Mouse (Mus musculus): Measurements from ENCODE around the gene Zfp94. TPM values are rescaled to one million over a fixed set of nuclear protein-coding genes. Genes with fewer than 3 reads are reported as not detected.
A peak's percentile ranks its signal among the peaks of the same experiment; 100 is the strongest.

The Zfp94 gene
- polyA plus RNA-seq, 1 experiment from 2014 or later: 13.7 TPM

GRCm38 (mm10) chr7:24298973-24299708 lies 17.3 kb downstream of the Zfp94 start:
- WGBS: under 1% methylated on average over 45 of the region's 47 CpGs

DNA sequence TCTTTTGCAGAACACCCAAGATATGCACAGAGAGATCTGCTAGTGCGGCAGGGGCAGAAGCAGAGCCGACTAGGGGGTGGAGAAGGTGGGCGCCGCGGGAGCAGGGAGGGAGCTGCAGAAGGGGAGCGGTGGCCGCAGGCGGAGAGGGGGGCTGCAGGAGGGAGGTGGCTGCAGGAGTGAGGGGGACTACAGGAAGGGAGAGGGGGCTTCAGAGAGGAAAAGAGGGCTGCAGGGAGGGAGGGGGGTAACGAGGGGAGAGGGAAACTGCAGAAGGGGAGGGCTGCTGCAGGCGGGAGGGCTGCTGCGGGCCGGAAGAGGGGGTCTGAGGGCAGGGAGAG lies 17.9 kb downstream of the Zfp94 start:
- Histone ChIP-seq H3K27me3 (ENCODE audit: low read depth, poor library complexity, severe bottlenecking) (no peaks in the 10 kb centered on the region), H3K9me3 (replicated peaks) (no peaks in the 10 kb centered on the region), H3K4me3 (peak overlapping the region; percentile 76), H3K27ac (replicated peaks) (peak overlapping the region; percentile 91), H3K36me3 (peaks cover 65% of the 10 kb centered on the region), H3K4me1 (peaks cover 27% of the 10 kb centered on the region)
- 1% methylated on average over 12 of the region's 12 CpGs for WGBS
- no peak for DNase-seq (ENCODE audit: low spot score)

More at GRCm38 (mm10) chr7:24298973-24299708, 17.3 kb downstream of the Zfp94 start:
- Histone ChIP-seq H3K36me3 (peaks cover 63% of the 10 kb centered on the region), H3K9me3 (replicated peaks) (no peaks in the 10 kb centered on the region), H3K27me3 (ENCODE audit: low read depth, poor library complexity, severe bottlenecking) (no peaks in the 10 kb centered on the region), H3K27ac (replicated peaks) (peak overlapping the region; percentile 91), H3K4me1 (peaks cover 27% of the 10 kb centered on the region), H3K4me3 (peak overlapping the region; percentile 76)
- DNase-seq (ENCODE audit: low spot score): peak; percentile 83

DNA sequence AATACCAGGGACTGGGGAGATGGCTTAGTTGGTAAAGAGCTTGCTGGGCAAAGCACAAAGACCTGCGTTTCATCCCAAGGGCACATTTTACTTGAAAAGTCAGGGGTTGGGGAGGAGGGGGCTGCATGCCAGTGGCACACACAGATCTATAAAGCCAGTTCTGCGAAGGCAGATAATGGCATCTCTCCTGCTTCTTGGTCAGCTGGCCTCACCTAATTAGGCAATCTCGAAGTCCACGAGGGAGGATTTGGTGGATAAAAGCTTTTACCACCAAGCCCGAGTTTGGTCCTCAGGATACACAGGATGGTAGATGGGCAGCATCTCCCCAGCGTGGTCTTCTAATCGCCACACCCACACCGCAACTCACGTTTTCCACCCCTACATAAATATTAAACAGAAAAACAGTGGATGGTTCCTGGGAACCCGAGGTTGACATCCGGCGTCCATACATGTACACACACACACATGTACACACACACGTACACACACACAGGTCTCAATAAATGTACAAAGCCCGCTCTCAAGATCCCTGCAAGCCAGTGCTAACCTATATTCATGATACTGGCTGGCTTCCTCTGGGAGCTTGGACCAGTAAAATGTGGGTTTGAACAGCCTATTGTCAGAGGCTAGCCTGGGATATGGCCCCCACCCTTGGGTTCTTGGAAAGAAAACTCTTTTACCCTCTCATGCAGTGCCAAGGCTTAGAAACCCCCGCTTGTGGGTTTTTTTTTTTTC lies 18.9 kb downstream of the Zfp94 start:
- peaks cover 65% of the 10 kb centered on the region for H3K36me3 ChIP-seq
- H3K4me3 ChIP-seq: peak overlapping the region; percentile 76; the same call in 1 of the 2 replicates
- H3K9me3 ChIP-seq (replicated peaks): no peaks in the 10 kb centered on the region
- peaks cover 27% of the 10 kb centered on the region for H3K4me1 ChIP-seq
- H3K27ac ChIP-seq (replicated peaks): no peak overlapping the region
- no peaks in the 10 kb centered on the region for H3K27me3 ChIP-seq (ENCODE audit: low read depth, poor library complexity, severe bottlenecking)
- WGBS: 94% methylated on average over 15 of the region's 15 CpGs
- no peak for DNase-seq (ENCODE audit: low spot score)

- WGBS: 95% methylated on average over 7 of the region's 7 CpGs
- H3K9me3 ChIP-seq (replicated peaks): no peaks in the 10 kb centered on the region
- no peak overlapping the region for H3K27ac ChIP-seq (replicated peaks)
- peaks cover 65% of the 10 kb centered on the region for H3K36me3 ChIP-seq
- peaks cover 27% of the 10 kb centered on the region for H3K4me1 ChIP-seq
- DNase-seq (ENCODE audit: low spot score): no peak
- H3K4me3 ChIP-seq: no peak overlapping the region
- H3K27me3 ChIP-seq (ENCODE audit: low read depth, poor library complexity, severe bottlenecking): no peaks in the 10 kb centered on the region
Measured at GRCm38 (mm10) chr7:24296386-24296785, 20.1 kb downstream of the Zfp94 start.

DNA sequence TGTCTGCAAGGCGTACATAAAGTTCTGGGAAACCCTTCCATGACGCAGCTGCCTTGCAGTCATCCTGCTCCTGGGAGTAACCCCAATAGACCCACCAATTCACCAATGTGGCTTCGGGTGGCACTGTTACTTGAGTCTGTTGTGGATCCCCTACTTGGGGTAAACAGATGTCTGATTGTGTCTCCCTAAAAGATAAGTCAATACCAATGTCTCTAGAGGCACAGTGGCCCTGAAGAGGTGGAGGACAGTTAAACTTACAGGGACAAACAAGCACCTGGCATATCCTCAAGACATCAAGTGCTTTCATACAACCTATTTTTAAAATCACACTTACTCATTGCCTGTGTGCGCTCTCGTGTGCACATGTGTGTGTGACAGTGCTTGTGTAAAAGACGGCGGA lies 21.1 kb downstream of the Zfp94 start:
- H3K9me3 ChIP-seq (replicated peaks): no peaks in the 10 kb centered on the region
- WGBS: 98% methylated on average over 7 of the region's 7 CpGs
- no peaks in the 10 kb centered on the region for H3K27me3 ChIP-seq (ENCODE audit: low read depth, poor library complexity, severe bottlenecking)
- no peak for DNase-seq (ENCODE audit: low spot score)
- no peak overlapping the region for H3K4me3 ChIP-seq
- H3K27ac ChIP-seq (replicated peaks): no peak overlapping the region
- H3K4me1 ChIP-seq: peaks cover 20% of the 10 kb centered on the region
- peaks cover 74% of the 10 kb centered on the region for H3K36me3 ChIP-seq

GRCm38 (mm10) chr7:24294763-24295162 lies 21.7 kb downstream of the Zfp94 start:
- H3K27ac ChIP-seq (replicated peaks): no peak overlapping the region
- no peak overlapping the region for H3K4me3 ChIP-seq
- peaks cover 80% of the 10 kb centered on the region for H3K36me3 ChIP-seq
- H3K9me3 ChIP-seq (replicated peaks): no peaks in the 10 kb centered on the region
- H3K4me1 ChIP-seq: peaks cover 13% of the 10 kb centered on the region
- 92% methylated on average over 4 of the region's 4 CpGs for WGBS
- H3K27me3 ChIP-seq (ENCODE audit: low read depth, poor library complexity, severe bottlenecking): no peaks in the 10 kb centered on the region
- no peak for DNase-seq (ENCODE audit: low spot score)

- no peak overlapping the region for H3K27ac ChIP-seq (replicated peaks)
- no peak overlapping the region for H3K4me3 ChIP-seq
- peaks cover 95% of the 10 kb centered on the region for H3K36me3 ChIP-seq
- H3K27me3 ChIP-seq (ENCODE audit: low read depth, poor library complexity, severe bottlenecking): no peaks in the 10 kb centered on the region
- H3K4me1 ChIP-seq: peaks cover 9% of the 10 kb centered on the region
- 86% methylated on average over 12 of the region's 12 CpGs for WGBS
- no peak for DNase-seq (ENCODE audit: low spot score)
- H3K9me3 ChIP-seq (replicated peaks): no peaks in the 10 kb centered on the region
Measured at GRCm38 (mm10) chr7:24293061-24293851, 23.2 kb downstream of the Zfp94 start.

DNA sequence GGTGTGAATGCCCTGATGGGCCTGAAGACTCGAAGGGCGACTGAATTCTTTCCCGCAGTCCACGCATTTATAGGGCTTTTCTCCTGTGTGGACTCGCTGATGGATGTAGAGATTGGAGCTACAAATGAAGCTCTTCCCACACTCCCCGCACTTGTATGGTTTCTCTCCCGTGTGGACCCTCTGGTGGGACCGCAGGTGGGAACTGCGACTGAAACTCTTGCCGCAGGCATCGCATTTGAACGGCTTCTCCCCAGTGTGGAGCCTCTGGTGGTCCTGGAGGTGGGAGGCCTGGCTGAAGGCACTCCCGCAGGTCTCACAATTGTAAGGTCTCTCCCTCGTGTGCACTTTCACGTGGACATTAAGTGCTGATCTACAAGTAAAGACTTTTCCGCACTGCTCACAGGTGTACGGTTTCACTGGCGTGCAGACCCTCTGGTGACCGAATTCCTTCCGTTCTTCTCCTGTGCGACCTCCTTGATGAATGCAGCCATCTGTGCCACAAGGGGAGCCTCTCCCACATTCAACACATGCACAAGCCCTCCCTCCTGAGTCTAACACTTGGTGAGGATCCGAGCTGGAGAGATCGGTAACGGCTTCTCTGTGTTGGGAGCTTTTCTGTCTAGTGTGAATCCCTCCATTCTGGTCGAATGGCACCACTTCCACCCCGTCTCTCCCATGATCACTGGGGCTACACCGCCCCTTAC lies 24.9 kb downstream of the Zfp94 start:
- Histone ChIP-seq H3K9me3 (replicated peaks) (no peaks in the 10 kb centered on the region), H3K4me1 (no peaks in the 10 kb centered on the region), H3K27ac (replicated peaks) (no peak overlapping the region), H3K27me3 (ENCODE audit: low read depth, poor library complexity, severe bottlenecking) (no peaks in the 10 kb centered on the region), H3K4me3 (no peak overlapping the region), H3K36me3 (peaks cover 97% of the 10 kb centered on the region)
- no peak for DNase-seq (ENCODE audit: low spot score)
- 89% methylated on average over 27 of the region's 27 CpGs for WGBS

DNA sequence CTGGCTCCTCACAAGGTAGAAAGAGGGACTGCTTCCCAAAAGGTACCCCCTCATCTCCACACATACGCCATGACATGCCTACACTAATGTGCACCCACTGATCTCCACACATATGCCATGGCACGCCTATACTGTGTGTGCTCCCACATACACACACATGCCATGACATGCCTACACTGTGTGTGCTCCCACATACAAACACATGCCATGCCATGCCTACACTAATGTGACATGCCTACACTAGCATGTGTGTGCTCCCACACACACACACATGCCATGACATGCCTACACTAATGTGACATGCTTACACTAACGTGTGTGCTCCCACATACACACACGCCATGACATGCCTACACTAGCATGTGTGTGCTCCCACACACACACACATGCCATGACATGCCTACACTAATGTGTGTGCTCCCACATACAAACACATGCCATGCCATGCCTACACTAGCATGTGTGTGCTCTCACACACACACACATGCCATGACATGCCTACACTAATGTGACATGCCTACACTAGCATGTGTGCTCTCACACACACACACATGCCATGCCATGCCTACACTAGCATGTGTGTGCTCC lies 26.3 kb downstream of the Zfp94 start:
- H3K36me3 ChIP-seq: peaks cover 84% of the 10 kb centered on the region
- no peaks in the 10 kb centered on the region for H3K27me3 ChIP-seq (ENCODE audit: low read depth, poor library complexity, severe bottlenecking)
- no peak for DNase-seq (ENCODE audit: low spot score)
- 95% methylated on average over 4 of the region's 4 CpGs for WGBS
- H3K27ac ChIP-seq (replicated peaks): no peak overlapping the region
- no peaks in the 10 kb centered on the region for H3K9me3 ChIP-seq (replicated peaks)
- no peak overlapping the region for H3K4me3 ChIP-seq
- no peaks in the 10 kb centered on the region for H3K4me1 ChIP-seq

GRCm38 (mm10) chr7:24288512-24288911 lies 28.0 kb downstream of the Zfp94 start:
- no peaks in the 10 kb centered on the region for H3K27me3 ChIP-seq (ENCODE audit: low read depth, poor library complexity, severe bottlenecking)
- peaks cover 67% of the 10 kb centered on the region for H3K36me3 ChIP-seq
- H3K27ac ChIP-seq (replicated peaks): no peak overlapping the region
- H3K9me3 ChIP-seq (replicated peaks): no peaks in the 10 kb centered on the region
- H3K4me3 ChIP-seq: no peak overlapping the region
- DNase-seq (ENCODE audit: low spot score): no peak
- 88% methylated on average over 6 of the region's 6 CpGs for WGBS
- H3K4me1 ChIP-seq: no peaks in the 10 kb centered on the region

DNA sequence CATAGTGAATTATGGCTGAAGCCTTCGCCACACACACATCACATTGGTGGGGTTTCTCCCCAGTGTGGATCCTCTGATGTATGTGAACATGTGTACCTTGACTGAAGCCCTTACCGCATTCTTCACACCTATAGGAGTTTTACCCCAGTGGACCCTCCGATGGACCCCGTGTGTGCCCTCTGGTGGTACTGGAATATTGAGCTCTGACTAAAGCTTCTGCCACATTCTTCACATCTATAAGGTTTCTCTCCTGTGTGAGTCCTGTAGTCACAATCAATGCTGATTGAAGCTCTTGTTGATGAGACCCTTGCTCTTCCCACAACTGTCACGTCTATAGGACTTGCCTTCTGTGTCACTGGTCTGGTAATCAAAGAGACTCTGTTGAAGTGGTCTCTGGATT lies 28.8 kb downstream of the Zfp94 start:
- Histone ChIP-seq H3K9me3 (replicated peaks) (no peaks in the 10 kb centered on the region), H3K27ac (replicated peaks) (no peak overlapping the region), H3K36me3 (peaks cover 58% of the 10 kb centered on the region), H3K27me3 (ENCODE audit: low read depth, poor library complexity, severe bottlenecking) (no peaks in the 10 kb centered on the region), H3K4me1 (no peaks in the 10 kb centered on the region), H3K4me3 (no peak overlapping the region)
- no peak for DNase-seq (ENCODE audit: low spot score)
- WGBS: 83% methylated on average over 5 of the region's 5 CpGs

DNA sequence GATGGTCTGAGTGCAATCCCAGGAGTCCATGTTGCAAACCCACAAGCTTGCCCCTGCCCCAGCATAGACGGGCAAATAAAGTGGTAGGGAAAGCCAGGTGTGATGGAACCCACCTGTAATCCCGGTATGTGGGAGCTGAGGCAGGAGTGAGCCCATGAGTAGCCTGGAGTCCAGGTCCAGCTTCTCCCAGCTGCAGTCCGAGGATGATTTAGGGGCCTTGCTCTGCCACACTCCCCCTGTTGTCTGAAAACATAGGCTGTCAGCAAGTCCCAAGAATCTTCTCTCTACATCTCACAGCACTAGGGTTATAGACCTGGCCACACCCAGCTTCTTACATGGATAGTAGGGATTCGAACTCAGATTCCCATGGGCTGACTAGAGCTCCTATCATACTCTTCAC lies 29.6 kb downstream of the Zfp94 start:
- Histone ChIP-seq H3K27ac (replicated peaks) (no peak overlapping the region), H3K4me3 (no peak overlapping the region), H3K9me3 (replicated peaks) (no peaks in the 10 kb centered on the region), H3K4me1 (no peaks in the 10 kb centered on the region), H3K27me3 (ENCODE audit: low read depth, poor library complexity, severe bottlenecking) (no peaks in the 10 kb centered on the region), H3K36me3 (peaks cover 51% of the 10 kb centered on the region)
- WGBS: 76% methylated on average over 4 of the region's 4 CpGs
- no peak for DNase-seq (ENCODE audit: low spot score)

Data from midbrain, embryonic 10.5 days (tissue).